Mouse (Mus musculus) limb, embryonic 14.5 days (tissue): Measurements from ENCODE around the gene Osbpl11. TPM values are rescaled to one million over a fixed set of nuclear protein-coding genes. Genes with fewer than 3 reads are reported as not detected.

ENCODE experiments used
- ATAC-seq: fragments of 200-750 bp; cut with Nextera tagmentation; 2 replicates; pipeline ENCODE4 v1.8.0; 2017; ENCODE audit warnings: low read depth, moderate number of reproducible peaks, moderate TSS enrichment; ENCODE audit not compliant: low FRiP score
- DNase-seq: peaks from one replicate; pipeline ENCODE4 v3.0.0-alpha.2; 2015; ENCODE audit warnings: low spot score
- H3K27ac ChIP-seq: fragments of 300-500 bp; sonication (generic); replicated peaks from 2 replicates; pipeline ENCODE4 v1.5.1; 2014; ENCODE audit warnings: low read depth, mild to moderate bottlenecking, low read length, moderate library complexity, mixed read lengths
- H3K27me3 ChIP-seq: fragments of 300-500 bp; sonication (generic); 2 replicates; pipeline ENCODE4 v1.6.1; 2014; ENCODE audit warnings: low read length, mixed read lengths; ENCODE audit not compliant: control insufficient read depth, insufficient read depth
- H3K36me3 ChIP-seq: fragments of 300-500 bp; sonication (generic); 2 replicates; pipeline ENCODE4 v1.6.1; 2014; ENCODE audit warnings: mild to moderate bottlenecking, low read length, moderate library complexity, mixed read lengths; ENCODE audit not compliant: control insufficient read depth, insufficient read depth
- H3K4me1 ChIP-seq: fragments of 300-500 bp; sonication (generic); 2 replicates; pipeline ENCODE4 v1.6.1; 2014; ENCODE audit warnings: antibody characterized with exemption, low read length, mixed read lengths; ENCODE audit not compliant: control insufficient read depth, insufficient read depth
- H3K4me2 ChIP-seq: fragments of 300-500 bp; sonication (generic); replicated peaks from 2 replicates; pipeline ENCODE4 v1.6.1; 2014; ENCODE audit warnings: low read depth, mild to moderate bottlenecking, low read length, moderate library complexity; ENCODE audit not compliant: severe bottlenecking
- H3K4me3 ChIP-seq: fragments of 300-500 bp; sonication (generic); replicated peaks from 2 replicates; pipeline ENCODE4 v1.5.1; 2014; ENCODE audit warnings: low read length
- H3K9ac ChIP-seq: fragments of 300-500 bp; sonication (generic); 2 replicates; pipeline ENCODE4 v1.6.1; 2014; ENCODE audit warnings: mild to moderate bottlenecking, low read depth, low read length, moderate library complexity; ENCODE audit not compliant: severe bottlenecking
- H3K9me3 ChIP-seq: fragments of 300-500 bp; sonication (generic); 2 replicates; pipeline ENCODE4 v1.6.1; 2016; ENCODE audit warnings: low read length; ENCODE audit not compliant: control insufficient read depth
- POLR2A ChIP-seq: fragments of 200-500 bp; IDR thresholded peaks from 2 replicates; pipeline ENCODE4 v1.8.0; 2012; ENCODE audit warnings: inconsistent platforms, mild to moderate bottlenecking, moderate library complexity, borderline replicate concordance; ENCODE audit not compliant: insufficient read depth, insufficient read length; ENCODE audit errors: extremely low read depth
- WGBS: fragments of 180-500 bp; shearing (Covaris S2); extraction: QIAGEN DNeasy Blood & Tissue Kit; methylation state at CpG from one replicate; pipeline ENCODE4 v1.1.7; 2014; 5-methylcytosine and 5-hydroxymethylcytosine counted together
- polyA plus RNA-seq, 2 experiments: library from polyadenylated mRNA; depleted of rRNA in 1 of 2; stranded (reverse) in 1 of 2; unstranded in 1 of 2; fragments of >200 nt; fragmentation: Nextera tagmentation in 1 of 2; extraction: Ambion mirVana in 1 of 2; gene quantifications; 2 replicates each; pipeline versions ENCODE4 v1.2.1 to v1.2.3; 2012 to 2014

Gene Osbpl11
- polyA plus RNA-seq, 2 experiments, result 14.6 to 20.6 TPM

- H3K4me3 ChIP-seq, result no peak overlapping the region
- peaks cover 45% of the 10 kb centered on the region for H3K36me3 ChIP-seq
- H3K27me3 ChIP-seq, result no peaks in the 10 kb centered on the region
- DNase-seq, result no peak
- 91% methylated on average over 6 of the region's 6 CpGs for WGBS
- no peaks in the 10 kb centered on the region for H3K4me1 ChIP-seq
- ATAC-seq, result no peak
- no peaks in the 10 kb centered on the region for H3K9me3 ChIP-seq
- no peak overlapping the region for H3K4me2 ChIP-seq
- TF ChIP-seq POLR2A, result no peak
- no peak overlapping the region for H3K27ac ChIP-seq
- no peak overlapping the region for H3K9ac ChIP-seq
Measured at GRCm38 (mm10) chr16:33244136-33244691, 59.3 kb downstream of the Osbpl11 start.

GRCm38 (mm10) chr16:33244933-33245470 is 60.1 kb downstream of the Osbpl11 start:
- DNase-seq (no peak), ATAC-seq (no peak)
- Histone ChIP-seq H3K9me3 (no peaks in the 10 kb centered on the region), H3K4me3 (no peak overlapping the region), H3K4me1 (no peaks in the 10 kb centered on the region), H3K36me3 (peaks cover 37% of the 10 kb centered on the region), H3K9ac (no peak overlapping the region), H3K4me2 (no peak overlapping the region), H3K27me3 (no peaks in the 10 kb centered on the region), H3K27ac (no peak overlapping the region)
- WGBS, result 95% methylated on average over 9 of the region's 9 CpGs
- TF ChIP-seq POLR2A, result no peak

- no peak for DNase-seq
- no peak for TF ChIP-seq POLR2A
- Histone ChIP-seq H3K4me2 (no peak overlapping the region), H3K4me3 (no peak overlapping the region), H3K4me1 (peaks cover 4% of the 10 kb centered on the region; the same call in 1 of the 2 replicates), H3K9me3 (no peaks in the 10 kb centered on the region), H3K27me3 (no peaks in the 10 kb centered on the region), H3K9ac (no peak overlapping the region), H3K36me3 (peaks cover 26% of the 10 kb centered on the region), H3K27ac (no peak overlapping the region)
- no peak for ATAC-seq
- 86% methylated on average over 5 of the region's 5 CpGs for WGBS
Measured at GRCm38 (mm10) chr16:33246526-33246925, 61.7 kb downstream of the Osbpl11 start.

- Histone ChIP-seq H3K4me3 (no peak overlapping the region), H3K27ac (no peak overlapping the region), H3K9ac (no peak overlapping the region), H3K4me2 (no peak overlapping the region), H3K36me3 (peaks cover 21% of the 10 kb centered on the region), H3K27me3 (no peaks in the 10 kb centered on the region), H3K4me1 (peaks cover 5% of the 10 kb centered on the region), H3K9me3 (no peaks in the 10 kb centered on the region)
- ATAC-seq (no peak), DNase-seq (no peak)
- no peak for TF ChIP-seq POLR2A
- WGBS, result 72% methylated on average over 2 of the region's 2 CpGs
Measured at GRCm38 (mm10) chr16:33247006-33247405, 62.1 kb downstream of the Osbpl11 start.

GRCm38 (mm10) chr16:33250651-33251120 is 65.8 kb downstream of the Osbpl11 start:
- ATAC-seq (no peak), DNase-seq (peak; percentile 29)
- WGBS, result 13% methylated on average over 9 of the region's 9 CpGs
- Histone ChIP-seq H3K4me2 (peak overlapping the region; percentile 52), H3K27me3 (no peaks in the 10 kb centered on the region), H3K9ac (peak overlapping the region; percentile 96), H3K4me1 (peaks cover 10% of the 10 kb centered on the region), H3K36me3 (no peaks in the 10 kb centered on the region), H3K4me3 (peak overlapping the region; percentile 99), H3K27ac (peak overlapping the region; percentile 81), H3K9me3 (no peaks in the 10 kb centered on the region)
- TF ChIP-seq POLR2A, result no peak
